Mouse (Mus musculus): ENCODE results near the gene Trpm2. TPM values are rescaled to one million over a fixed set of nuclear protein-coding genes. Genes with fewer than 3 reads are reported as not detected.

Gene Trpm2
- polyA plus RNA-seq, 1 experiment, result 0.01 TPM

DNA sequence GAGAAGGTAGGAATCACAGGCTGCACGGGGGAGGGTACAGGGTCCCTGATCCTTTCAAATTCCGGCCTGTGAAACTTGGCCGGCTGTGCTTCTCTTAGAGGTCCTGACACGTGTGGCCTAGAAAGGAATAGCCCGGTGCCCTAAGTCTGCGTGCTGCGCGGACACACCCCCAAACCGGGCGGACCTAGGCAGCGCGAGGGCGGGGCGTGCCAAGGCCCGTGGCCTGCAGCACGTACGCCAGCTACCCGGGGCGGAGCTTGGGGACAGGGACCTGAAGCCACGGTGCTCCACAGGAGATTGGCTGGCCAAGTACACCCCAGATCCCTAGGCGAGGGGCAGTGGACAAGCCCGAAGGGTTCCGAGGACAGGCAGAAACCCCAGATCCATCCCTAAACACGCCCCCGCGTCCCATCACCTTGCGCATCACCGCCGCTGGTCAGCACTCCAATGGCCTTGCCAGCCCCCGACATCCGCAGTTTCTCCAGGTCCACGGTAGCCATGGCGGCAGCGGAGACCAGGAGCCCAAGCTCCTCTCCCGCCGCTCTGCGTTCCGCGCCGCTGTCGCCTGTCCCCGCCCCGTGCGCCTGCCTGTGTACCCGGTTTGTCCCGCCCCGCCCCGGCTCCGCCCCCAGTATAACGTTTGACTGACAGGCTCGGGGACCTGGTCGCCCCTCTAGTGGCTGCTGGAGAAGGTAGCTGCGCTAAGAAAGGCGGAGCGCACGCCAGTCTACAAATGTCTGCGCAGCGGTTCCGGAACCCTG lies 39.0 kb upstream of the Trpm2 start:
- no peak for TF ChIP-seq TAL1 (IDR thresholded peaks at IDR 0.05; ENCODE audit: low read length)
- no peak for TF ChIP-seq GATA1 (IDR thresholded peaks at IDR 0.05; ENCODE audit: low read length)
- H3K27me3 ChIP-seq (ENCODE audit: control insufficient read depth), result no peaks in the 10 kb centered on the region
- no peaks in the 10 kb centered on the region for H3K9me3 ChIP-seq (ENCODE audit: control insufficient read depth, low read length)
- H3K36me3 ChIP-seq (ENCODE audit: control insufficient read depth), result peaks cover 44% of the 10 kb centered on the region
- H3K4me1 ChIP-seq (ENCODE audit: control insufficient read depth), result peaks cover 69% of the 10 kb centered on the region
- peak overlapping the region; percentile 70 for H3K4me3 ChIP-seq (replicated peaks)

DNA sequence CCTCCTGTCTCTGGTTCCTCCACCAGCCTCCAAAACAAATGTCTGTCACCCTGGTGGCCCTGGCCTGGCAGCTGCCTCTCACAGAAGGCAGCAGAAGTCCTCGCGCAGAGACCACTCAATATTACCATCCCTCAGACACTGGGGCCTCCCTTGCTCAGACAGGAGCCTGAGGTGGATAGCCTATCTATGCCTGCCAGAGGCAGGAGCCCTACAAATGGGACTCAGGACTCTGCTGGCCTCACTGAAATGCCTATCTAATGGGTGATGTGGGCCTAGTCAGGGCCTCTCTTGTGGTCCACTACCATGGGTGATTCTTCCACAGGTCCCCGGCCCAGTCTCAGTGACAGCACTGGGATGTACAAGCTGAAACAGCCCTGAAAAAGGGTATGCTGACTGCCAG lies 37.8 kb upstream of the Trpm2 start:
- TF ChIP-seq TAL1 (IDR thresholded peaks at IDR 0.05; ENCODE audit: low read length) (peak; percentile 65; the same call in 2 of the 3 replicates), GATA1 (IDR thresholded peaks at IDR 0.05; ENCODE audit: low read length) (peak; percentile 50)
- Histone ChIP-seq H3K4me1 (ENCODE audit: control insufficient read depth) (peaks cover 78% of the 10 kb centered on the region), H3K36me3 (ENCODE audit: control insufficient read depth) (peaks cover 53% of the 10 kb centered on the region), H3K27me3 (ENCODE audit: control insufficient read depth) (no peaks in the 10 kb centered on the region), H3K4me3 (replicated peaks) (peak overlapping the region; percentile 70), H3K9me3 (ENCODE audit: control insufficient read depth, low read length) (no peaks in the 10 kb centered on the region)

DNA sequence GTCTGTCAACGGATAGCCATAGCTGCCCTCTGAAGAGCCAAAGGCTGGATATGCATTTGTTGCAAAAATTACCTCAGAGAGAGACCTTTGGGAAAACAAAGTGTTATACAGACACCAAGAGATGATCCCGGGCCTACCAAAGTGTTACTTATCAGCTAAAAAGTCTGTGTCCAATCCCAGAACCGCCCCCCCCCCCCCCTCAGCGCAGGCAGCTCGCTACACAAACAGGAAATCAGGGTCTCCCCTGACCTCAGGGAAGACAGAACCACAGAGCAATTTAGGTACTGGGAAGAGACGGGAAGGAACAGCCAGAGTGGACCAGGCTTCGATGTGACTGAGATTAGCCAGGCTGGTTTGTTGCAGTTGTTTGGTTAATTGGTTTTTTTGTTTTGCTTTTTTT lies 36.8 kb upstream of the Trpm2 start:
- no peak for TF ChIP-seq GATA1 (IDR thresholded peaks at IDR 0.05; ENCODE audit: low read length)
- no peak for TF ChIP-seq TAL1 (IDR thresholded peaks at IDR 0.05; ENCODE audit: low read length)
- H3K27me3 ChIP-seq (ENCODE audit: control insufficient read depth), result no peaks in the 10 kb centered on the region
- no peaks in the 10 kb centered on the region for H3K9me3 ChIP-seq (ENCODE audit: control insufficient read depth, low read length)
- H3K4me1 ChIP-seq (ENCODE audit: control insufficient read depth), result peaks cover 78% of the 10 kb centered on the region
- H3K4me3 ChIP-seq (replicated peaks), result peak overlapping the region; percentile 70
- H3K36me3 ChIP-seq (ENCODE audit: control insufficient read depth), result peaks cover 63% of the 10 kb centered on the region

DNA sequence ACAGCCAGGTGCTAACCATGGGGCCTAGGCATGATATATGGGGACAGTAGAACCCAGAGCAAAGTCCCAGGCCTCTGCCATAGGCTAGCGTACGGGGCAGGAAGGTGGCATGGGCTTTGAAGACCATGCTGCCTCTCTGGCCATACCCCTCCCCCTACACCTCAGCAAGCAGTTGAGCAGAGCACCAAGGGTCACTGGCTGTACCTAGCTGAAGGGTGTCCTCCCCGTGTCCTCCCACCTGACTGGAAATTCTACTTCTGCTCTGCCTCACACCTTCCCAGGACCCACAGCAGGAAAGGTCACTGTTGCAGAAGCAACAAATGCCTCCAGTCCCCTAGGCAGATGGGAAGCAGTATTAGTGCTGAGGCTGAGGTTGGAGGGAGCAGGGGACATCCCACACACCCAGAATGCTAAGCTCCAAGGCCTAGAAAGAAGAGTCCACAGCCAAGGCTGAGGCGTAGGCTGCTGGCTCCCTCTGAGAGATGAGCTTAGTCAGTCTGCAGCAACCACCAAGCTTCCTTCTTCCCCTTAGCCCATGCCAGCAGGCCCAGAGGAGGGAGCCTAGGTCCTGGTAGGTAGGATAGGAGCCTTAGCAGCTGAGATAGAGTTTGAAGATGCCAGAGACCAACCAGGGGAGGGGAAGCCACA lies 35.6 kb upstream of the Trpm2 start:
- peaks cover 76% of the 10 kb centered on the region for H3K36me3 ChIP-seq (ENCODE audit: control insufficient read depth)
- TF ChIP-seq GATA1 (IDR thresholded peaks at IDR 0.05; ENCODE audit: low read length), result no peak
- no peak for TF ChIP-seq TAL1 (IDR thresholded peaks at IDR 0.05; ENCODE audit: low read length)
- H3K27me3 ChIP-seq (ENCODE audit: control insufficient read depth), result no peaks in the 10 kb centered on the region
- H3K4me3 ChIP-seq (replicated peaks), result peak overlapping the region; percentile 70
- H3K9me3 ChIP-seq (ENCODE audit: control insufficient read depth, low read length), result no peaks in the 10 kb centered on the region
- H3K4me1 ChIP-seq (ENCODE audit: control insufficient read depth), result peaks cover 83% of the 10 kb centered on the region

GRCm38 (mm10) chr10:78004479-78005100 lies 34.2 kb upstream of the Trpm2 start:
- H3K36me3 ChIP-seq (ENCODE audit: control insufficient read depth), result peaks cover 89% of the 10 kb centered on the region
- no peaks in the 10 kb centered on the region for H3K9me3 ChIP-seq (ENCODE audit: control insufficient read depth, low read length)
- H3K4me1 ChIP-seq (ENCODE audit: control insufficient read depth), result peaks cover 73% of the 10 kb centered on the region
- H3K4me3 ChIP-seq (replicated peaks), result peak overlapping the region; percentile 70
- H3K27me3 ChIP-seq (ENCODE audit: control insufficient read depth), result no peaks in the 10 kb centered on the region
- TF ChIP-seq TAL1 (IDR thresholded peaks at IDR 0.05; ENCODE audit: low read length) (no peak), GATA1 (IDR thresholded peaks at IDR 0.05; ENCODE audit: low read length) (no peak)

DNA sequence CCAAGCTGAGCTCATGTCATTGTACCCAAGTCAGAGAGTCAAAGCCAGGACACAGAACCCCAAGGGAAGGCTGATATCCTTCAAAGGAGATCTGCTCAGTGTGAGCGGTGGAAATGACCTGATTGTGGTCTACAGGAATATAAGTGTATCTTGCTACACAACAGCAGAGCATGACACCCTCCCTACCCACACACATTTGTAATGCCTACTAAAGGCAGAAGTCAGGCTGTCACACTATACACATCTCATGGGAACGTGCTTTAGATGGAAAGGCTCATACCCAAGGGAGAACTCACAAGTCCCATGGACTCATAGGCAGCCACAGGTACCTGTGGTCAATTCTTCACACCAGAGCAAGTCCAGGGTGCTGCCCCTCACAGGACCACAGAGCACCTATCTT lies 32.0 kb upstream of the Trpm2 start:
- Histone ChIP-seq H3K4me3 (replicated peaks) (no peak overlapping the region), H3K27me3 (ENCODE audit: control insufficient read depth) (no peaks in the 10 kb centered on the region), H3K4me1 (ENCODE audit: control insufficient read depth) (peaks cover 55% of the 10 kb centered on the region), H3K36me3 (ENCODE audit: control insufficient read depth) (peaks cover 96% of the 10 kb centered on the region), H3K9me3 (ENCODE audit: control insufficient read depth, low read length) (no peaks in the 10 kb centered on the region)
- TF ChIP-seq GATA1 (IDR thresholded peaks at IDR 0.05; ENCODE audit: low read length) (no peak), TAL1 (IDR thresholded peaks at IDR 0.05; ENCODE audit: low read length) (no peak)

- no peak for TF ChIP-seq TAL1 (IDR thresholded peaks at IDR 0.05; ENCODE audit: low read length)
- TF ChIP-seq GATA1 (IDR thresholded peaks at IDR 0.05; ENCODE audit: low read length), result no peak
- Histone ChIP-seq H3K9me3 (ENCODE audit: control insufficient read depth, low read length) (no peaks in the 10 kb centered on the region), H3K36me3 (ENCODE audit: control insufficient read depth) (peaks cover 97% of the 10 kb centered on the region), H3K27me3 (ENCODE audit: control insufficient read depth) (no peaks in the 10 kb centered on the region), H3K4me3 (replicated peaks) (no peak overlapping the region), H3K4me1 (ENCODE audit: control insufficient read depth) (peaks cover 49% of the 10 kb centered on the region)
These were observed 31.4 kb upstream of the Trpm2 start for GRCm38 (mm10) chr10:78001796-78002195.

- Histone ChIP-seq H3K36me3 (ENCODE audit: control insufficient read depth) (peaks cover 97% of the 10 kb centered on the region), H3K4me3 (replicated peaks) (no peak overlapping the region), H3K27me3 (ENCODE audit: control insufficient read depth) (no peaks in the 10 kb centered on the region), H3K9me3 (ENCODE audit: control insufficient read depth, low read length) (no peaks in the 10 kb centered on the region), H3K4me1 (ENCODE audit: control insufficient read depth) (peaks cover 34% of the 10 kb centered on the region)
- TF ChIP-seq TAL1 (IDR thresholded peaks at IDR 0.05; ENCODE audit: low read length), result no peak
- TF ChIP-seq GATA1 (IDR thresholded peaks at IDR 0.05; ENCODE audit: low read length), result no peak
These were observed 29.8 kb upstream of the Trpm2 start for GRCm38 (mm10) chr10:78000200-78000599.

GRCm38 (mm10) chr10:77995639-77996038 lies 25.3 kb upstream of the Trpm2 start:
- no peak overlapping the region for H3K4me3 ChIP-seq (replicated peaks)
- H3K27me3 ChIP-seq (ENCODE audit: control insufficient read depth), result no peaks in the 10 kb centered on the region
- TF ChIP-seq TAL1 (IDR thresholded peaks at IDR 0.05; ENCODE audit: low read length) (no peak), GATA1 (IDR thresholded peaks at IDR 0.05; ENCODE audit: low read length) (no peak)
- no peaks in the 10 kb centered on the region for H3K9me3 ChIP-seq (ENCODE audit: control insufficient read depth, low read length)
- peaks cover 6% of the 10 kb centered on the region for H3K4me1 ChIP-seq (ENCODE audit: control insufficient read depth)
- peaks cover 100% of the 10 kb centered on the region for H3K36me3 ChIP-seq (ENCODE audit: control insufficient read depth)
